Mouse (Mus musculus) embryonic fibroblast, embryonic 13.5 days (primary cell): ENCODE measurements around the gene Vil1.

Experiments used
- CTCF ChIP-seq: IDR thresholded peaks from 2 replicates; pipeline ENCODE4 v1.5.1; 2011; ENCODE audit warnings: mild to moderate bottlenecking, control low read depth, low read length, moderate library complexity, borderline replicate concordance; ENCODE audit not compliant: insufficient read depth
- POLR2A ChIP-seq: IDR thresholded peaks from 2 replicates; pipeline ENCODE4 v1.6.1; 2011; ENCODE audit warnings: low read depth, mild to moderate bottlenecking, control low read depth, low read length, moderate library complexity

- TF ChIP-seq CTCF (no peak), POLR2A (no peak)
Measured at GRCm38 (mm10) chr1:74363437-74363836, 45.7 kb upstream of the Vil1 start.
